Mouse (Mus musculus) small intestine, adult 2 months (tissue): ENCODE data around the gene Mbd6. TPM values are rescaled to one million over a fixed set of nuclear protein-coding genes. Genes with fewer than 3 reads are reported as not detected.
A peak's percentile ranks its signal among the peaks of the same experiment; 100 is the strongest.

Experiments
- H3K27ac ChIP-seq: fragments of 200-500 bp; 2 replicates; pipeline ENCODE4 v1.5.1; 2012; ENCODE audit warnings: low read depth, low read length, control low read depth, inconsistent platforms; ENCODE audit not compliant: insufficient read depth
- H3K27me3 ChIP-seq: fragments of 200-500 bp; 2 replicates; pipeline ENCODE4 v1.6.1; 2012; ENCODE audit warnings: mild to moderate bottlenecking, moderate library complexity, low read length, inconsistent platforms; ENCODE audit not compliant: control insufficient read depth, insufficient read depth
- H3K36me3 ChIP-seq: fragments of 200-500 bp; 2 replicates; pipeline ENCODE4 v1.6.1; 2012; ENCODE audit warnings: mild to moderate bottlenecking, low read length, control low read depth, inconsistent platforms; ENCODE audit not compliant: control insufficient read depth, insufficient read depth
- H3K4me1 ChIP-seq: fragments of 200-500 bp; 2 replicates; pipeline ENCODE4 v1.6.1; 2012; ENCODE audit warnings: low read length, inconsistent platforms, mixed read lengths; ENCODE audit not compliant: control insufficient read depth, insufficient read depth, insufficient read length
- H3K4me3 ChIP-seq: fragments of 200-500 bp; 2 replicates; pipeline ENCODE4 v1.5.1; 2012; ENCODE audit warnings: low read depth, mild to moderate bottlenecking, control low read depth, inconsistent platforms, low read length, moderate library complexity
- CTCF ChIP-seq: fragments of 200-500 bp; IDR thresholded peaks from 2 replicates; pipeline ENCODE4 v1.5.1; 2012; ENCODE audit warnings: low read depth, mild to moderate bottlenecking, control low read depth, inconsistent platforms, low read length, moderate library complexity, mixed read lengths; ENCODE audit not compliant: insufficient replicate concordance, insufficient read length; ENCODE audit errors: extremely low read depth
- POLR2A ChIP-seq: fragments of 200-500 bp; IDR thresholded peaks from 2 replicates; pipeline ENCODE4 v1.6.1; 2012; ENCODE audit warnings: low read depth, mild to moderate bottlenecking, control low read depth, inconsistent platforms, low read length, moderate library complexity
- WGBS: fragments of 180-500 bp; shearing (Covaris S2); methylation state at CpG from one replicate; pipeline ENCODE4 v1.1.7; 2018; 5-methylcytosine and 5-hydroxymethylcytosine counted together
- polyA plus RNA-seq: library from polyadenylated mRNA; depleted of rRNA; stranded (reverse); fragments of >200 nt; gene quantifications from 2 replicates; pipeline ENCODE4 v1.2.3, GENCODE M21; 2012

Mbd6 gene
- polyA plus RNA-seq, 1 experiment, result 76.2 TPM

DNA sequence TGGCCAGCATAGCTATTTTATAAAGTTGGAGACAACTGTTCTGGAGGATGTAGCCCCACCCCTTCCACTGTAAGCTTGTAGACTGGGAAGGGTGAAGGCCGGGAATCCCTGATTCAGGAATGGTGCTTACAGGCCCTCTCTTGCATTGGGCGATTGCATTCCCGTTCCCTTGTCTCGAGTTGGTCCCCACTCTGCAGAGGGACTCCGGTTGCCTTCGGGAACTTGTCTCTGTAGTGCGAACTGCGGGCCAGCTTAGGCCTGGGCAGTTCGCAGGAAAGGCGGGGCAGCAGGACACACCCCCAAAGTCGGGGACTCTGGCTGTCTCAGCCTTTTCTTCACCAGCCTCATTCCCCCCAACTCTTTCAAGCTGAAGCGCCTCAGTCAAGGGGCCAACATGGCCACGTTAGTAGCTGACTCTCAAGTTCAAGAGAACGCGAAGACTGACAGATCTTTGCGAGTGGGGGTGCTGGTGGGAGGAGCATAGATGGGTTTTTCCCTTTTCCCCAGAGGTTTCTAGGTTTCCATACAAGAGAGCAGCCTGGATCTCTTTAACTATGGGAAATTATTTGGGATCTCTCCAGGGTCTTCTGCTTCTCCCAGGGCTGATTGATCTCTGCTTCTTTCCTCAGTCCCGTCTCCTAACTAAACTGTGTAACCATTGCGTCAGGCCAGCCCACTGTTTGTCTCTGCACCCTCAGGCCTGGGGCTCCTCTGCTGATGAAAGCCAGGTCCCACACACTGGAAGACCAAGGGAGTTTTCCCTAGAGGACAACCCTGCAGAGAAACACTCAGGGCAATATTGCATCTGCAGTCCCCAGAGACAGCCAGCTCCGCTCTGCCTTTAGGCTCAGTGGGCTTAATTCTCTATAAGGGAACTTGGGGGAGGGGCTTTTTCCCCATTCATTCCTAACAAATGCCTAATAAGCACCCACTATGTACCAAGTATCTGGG lies 2.4 kb upstream of the Mbd6 start:
- 4% methylated on average over 19 of the region's 19 CpGs for WGBS
- H3K27me3 ChIP-seq, result no peaks in the 10 kb centered on the region
- peak overlapping the region; percentile 65 for H3K4me3 ChIP-seq
- peaks cover 38% of the 10 kb centered on the region for H3K36me3 ChIP-seq
- peaks cover 28% of the 10 kb centered on the region for H3K4me1 ChIP-seq
- H3K27ac ChIP-seq, result peak overlapping the region; percentile 78
- no peak for TF ChIP-seq CTCF
- no peak for TF ChIP-seq POLR2A

- H3K36me3 ChIP-seq, result peaks cover 38% of the 10 kb centered on the region
- under 1% methylated on average over 44 of the region's 47 CpGs for WGBS
- H3K27ac ChIP-seq, result peak overlapping the region; percentile 96
- no peaks in the 10 kb centered on the region for H3K27me3 ChIP-seq
- TF ChIP-seq POLR2A (peak; percentile 98), CTCF (no peak)
- H3K4me3 ChIP-seq, result peak overlapping the region; percentile 65
- H3K4me1 ChIP-seq, result peaks cover 28% of the 10 kb centered on the region
Observed at GRCm38 (mm10) chr10:127290307-127290929, 1.6 kb upstream of the Mbd6 start.

- peaks cover 28% of the 10 kb centered on the region for H3K4me1 ChIP-seq
- peaks cover 37% of the 10 kb centered on the region for H3K36me3 ChIP-seq
- peak overlapping the region; percentile 97 for H3K4me3 ChIP-seq
- no peaks in the 10 kb centered on the region for H3K27me3 ChIP-seq
- under 1% methylated on average over 15 of the region's 15 CpGs for WGBS
- peak overlapping the region; percentile 96 for H3K27ac ChIP-seq
- TF ChIP-seq POLR2A (no peak; the same call in 1 of the 2 replicates), CTCF (no peak)
Observed at GRCm38 (mm10) chr10:127289573-127290191, 864 bp upstream of the Mbd6 start.

GRCm38 (mm10) chr10:127288328-127288799 lies 454 bp downstream of the Mbd6 start:
- Histone ChIP-seq H3K4me1 (peaks cover 28% of the 10 kb centered on the region), H3K4me3 (peak overlapping the region; percentile 97), H3K27ac (peak overlapping the region; percentile 87), H3K27me3 (no peaks in the 10 kb centered on the region), H3K36me3 (peaks cover 44% of the 10 kb centered on the region)
- TF ChIP-seq CTCF (no peak), POLR2A (peak; percentile 17; the same call in 1 of the 2 replicates)
- under 1% methylated on average over 27 of the region's 28 CpGs for WGBS

- H3K27me3 ChIP-seq, result no peaks in the 10 kb centered on the region
- H3K27ac ChIP-seq, result peak overlapping the region; percentile 87
- peaks cover 24% of the 10 kb centered on the region for H3K4me1 ChIP-seq
- 0% methylated on average over 3 of the region's 3 CpGs for WGBS
- no peak for TF ChIP-seq POLR2A
- no peak for TF ChIP-seq CTCF
- H3K4me3 ChIP-seq, result peak overlapping the region; percentile 97
- H3K36me3 ChIP-seq, result peaks cover 44% of the 10 kb centered on the region
Observed at GRCm38 (mm10) chr10:127287936-127288293, 903 bp downstream of the Mbd6 start.

GRCm38 (mm10) chr10:127287271-127287935 lies 1.4 kb downstream of the Mbd6 start:
- H3K27ac ChIP-seq, result peak overlapping the region; percentile 87
- H3K27me3 ChIP-seq, result no peaks in the 10 kb centered on the region
- H3K36me3 ChIP-seq, result peaks cover 48% of the 10 kb centered on the region
- WGBS, result 44% methylated on average over 15 of the region's 15 CpGs
- peak overlapping the region; percentile 97 for H3K4me3 ChIP-seq
- H3K4me1 ChIP-seq, result peaks cover 23% of the 10 kb centered on the region
- TF ChIP-seq CTCF, result no peak
- TF ChIP-seq POLR2A, result no peak
